Mouse (Mus musculus) limb, embryonic 14.5 days (tissue): ENCODE measurements at regions not wholly inside any gene's neighbourhood (a gene's known extent, or its start where the extent isn't known, plus 50 kb on each side); places are given as distances from the start of the nearest gene placed in this dataset.

Experiments used
- ATAC-seq: fragments of 200-750 bp; cut with Nextera tagmentation; 2 replicates; pipeline ENCODE4 v1.8.0; 2017; ENCODE audit warnings: low read depth, moderate number of reproducible peaks, moderate TSS enrichment; ENCODE audit not compliant: low FRiP score
- DNase-seq: peaks from one replicate; pipeline ENCODE4 v3.0.0-alpha.2; 2015; ENCODE audit warnings: low spot score
- H3K27ac ChIP-seq: fragments of 300-500 bp; sonication (generic); replicated peaks from 2 replicates; pipeline ENCODE4 v1.5.1; 2014; ENCODE audit warnings: low read depth, mild to moderate bottlenecking, low read length, moderate library complexity, mixed read lengths
- H3K27me3 ChIP-seq: fragments of 300-500 bp; sonication (generic); 2 replicates; pipeline ENCODE4 v1.6.1; 2014; ENCODE audit warnings: low read length, mixed read lengths; ENCODE audit not compliant: control insufficient read depth, insufficient read depth
- H3K36me3 ChIP-seq: fragments of 300-500 bp; sonication (generic); 2 replicates; pipeline ENCODE4 v1.6.1; 2014; ENCODE audit warnings: mild to moderate bottlenecking, low read length, moderate library complexity, mixed read lengths; ENCODE audit not compliant: control insufficient read depth, insufficient read depth
- H3K4me1 ChIP-seq: fragments of 300-500 bp; sonication (generic); 2 replicates; pipeline ENCODE4 v1.6.1; 2014; ENCODE audit warnings: antibody characterized with exemption, low read length, mixed read lengths; ENCODE audit not compliant: control insufficient read depth, insufficient read depth
- H3K4me2 ChIP-seq: fragments of 300-500 bp; sonication (generic); replicated peaks from 2 replicates; pipeline ENCODE4 v1.6.1; 2014; ENCODE audit warnings: low read depth, mild to moderate bottlenecking, low read length, moderate library complexity; ENCODE audit not compliant: severe bottlenecking
- H3K4me3 ChIP-seq: fragments of 300-500 bp; sonication (generic); replicated peaks from 2 replicates; pipeline ENCODE4 v1.5.1; 2014; ENCODE audit warnings: low read length
- H3K9ac ChIP-seq: fragments of 300-500 bp; sonication (generic); 2 replicates; pipeline ENCODE4 v1.6.1; 2014; ENCODE audit warnings: mild to moderate bottlenecking, low read depth, low read length, moderate library complexity; ENCODE audit not compliant: severe bottlenecking
- H3K9me3 ChIP-seq: fragments of 300-500 bp; sonication (generic); 2 replicates; pipeline ENCODE4 v1.6.1; 2016; ENCODE audit warnings: low read length; ENCODE audit not compliant: control insufficient read depth
- POLR2A ChIP-seq: fragments of 200-500 bp; IDR thresholded peaks from 2 replicates; pipeline ENCODE4 v1.8.0; 2012; ENCODE audit warnings: inconsistent platforms, mild to moderate bottlenecking, moderate library complexity, borderline replicate concordance; ENCODE audit not compliant: insufficient read depth, insufficient read length; ENCODE audit errors: extremely low read depth
- WGBS: fragments of 180-500 bp; shearing (Covaris S2); extraction: QIAGEN DNeasy Blood & Tissue Kit; methylation state at CpG from one replicate; pipeline ENCODE4 v1.1.7; 2014; 5-methylcytosine and 5-hydroxymethylcytosine counted together

DNA sequence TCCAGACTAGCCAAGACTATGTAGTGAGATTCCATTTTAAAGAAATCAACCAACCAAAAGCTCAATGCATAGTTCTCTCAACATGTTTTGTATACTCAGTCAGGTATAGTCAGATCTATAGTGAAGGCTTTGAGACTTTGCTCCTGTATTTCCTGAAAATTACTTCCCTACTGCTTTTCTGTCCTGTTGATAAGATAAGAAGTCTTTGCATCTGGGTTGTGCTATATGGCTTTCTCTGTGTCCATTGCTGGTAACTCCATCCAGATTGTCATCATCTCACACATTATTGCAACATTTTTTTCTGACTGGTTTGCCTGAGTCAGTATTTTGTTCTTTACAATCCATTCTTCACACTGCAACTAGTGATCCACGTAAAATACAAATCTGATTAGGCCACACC, 74.0 kb downstream of the Agtr2 start:
- H3K4me1 ChIP-seq, result no peaks in the 10 kb centered on the region
- no peak overlapping the region for H3K9ac ChIP-seq
- no peaks in the 10 kb centered on the region for H3K27me3 ChIP-seq
- no peaks in the 10 kb centered on the region for H3K36me3 ChIP-seq
- DNase-seq (no peak), ATAC-seq (no peak)
- H3K27ac ChIP-seq, result no peak overlapping the region
- H3K4me2 ChIP-seq, result no peak overlapping the region
- H3K9me3 ChIP-seq, result no peaks in the 10 kb centered on the region
- 58% methylated on average over 1 of the region's 1 CpGs for WGBS
- no peak overlapping the region for H3K4me3 ChIP-seq
- no peak for TF ChIP-seq POLR2A

GRCm38 (mm10) chrX:21566669-21567068, 82.3 kb downstream of the Agtr2 start:
- no peak overlapping the region for H3K27ac ChIP-seq
- ATAC-seq (no peak), DNase-seq (no peak)
- no peak overlapping the region for H3K4me2 ChIP-seq
- TF ChIP-seq POLR2A, result no peak
- no peaks in the 10 kb centered on the region for H3K27me3 ChIP-seq
- no peak overlapping the region for H3K4me3 ChIP-seq
- H3K4me1 ChIP-seq, result no peaks in the 10 kb centered on the region
- H3K9ac ChIP-seq, result no peak overlapping the region
- H3K9me3 ChIP-seq, result no peaks in the 10 kb centered on the region
- 67% methylated on average over 2 of the region's 2 CpGs for WGBS
- no peaks in the 10 kb centered on the region for H3K36me3 ChIP-seq

DNA sequence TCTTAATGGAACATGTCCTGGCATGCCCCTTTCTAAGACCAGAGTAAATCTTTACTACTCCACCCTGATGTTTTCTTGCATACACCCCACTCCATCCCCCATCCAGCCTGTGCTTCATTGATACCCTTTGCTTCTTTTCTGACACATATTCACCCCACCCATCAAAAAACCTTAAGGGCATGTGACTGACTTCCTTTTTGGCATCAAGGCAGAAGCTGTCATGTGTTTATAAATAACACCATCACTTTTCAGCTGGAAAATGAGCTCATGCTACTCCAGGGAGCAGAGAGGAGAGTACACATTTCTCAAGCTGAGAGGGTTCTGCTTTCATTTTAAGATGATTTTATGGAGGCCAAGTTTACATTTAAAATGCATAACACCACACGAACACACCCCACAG, 83.2 kb downstream of the Agtr2 start:
- Histone ChIP-seq H3K4me1 (no peaks in the 10 kb centered on the region), H3K4me3 (no peak overlapping the region), H3K9me3 (no peaks in the 10 kb centered on the region), H3K27ac (no peak overlapping the region), H3K4me2 (no peak overlapping the region), H3K27me3 (no peaks in the 10 kb centered on the region), H3K36me3 (no peaks in the 10 kb centered on the region), H3K9ac (no peak overlapping the region)
- 43% methylated on average over 1 of the region's 1 CpGs for WGBS
- peak; percentile 21 for DNase-seq
- TF ChIP-seq POLR2A, result no peak
- no peak for ATAC-seq

DNA sequence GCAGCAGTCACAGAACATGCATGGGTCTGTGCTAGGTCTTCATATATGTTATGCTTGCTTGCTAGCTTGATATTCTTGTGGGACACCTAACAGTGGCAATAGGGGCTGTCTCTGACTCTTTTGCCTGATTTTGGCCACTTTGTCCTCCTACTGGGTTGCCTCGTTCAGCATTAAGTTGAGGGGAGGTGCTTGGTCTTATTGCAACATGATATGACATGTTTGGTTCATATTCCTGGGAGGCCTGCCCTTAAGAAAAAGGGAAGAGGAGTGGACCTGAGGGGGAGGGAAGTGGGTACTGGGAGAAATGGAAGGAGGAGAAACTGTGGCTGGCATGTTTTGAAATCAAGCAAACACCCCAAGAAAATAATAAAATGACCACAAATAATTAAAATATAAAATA, 83.6 kb downstream of the Agtr2 start:
- Histone ChIP-seq H3K4me1 (no peaks in the 10 kb centered on the region), H3K9ac (no peak overlapping the region), H3K4me2 (no peak overlapping the region), H3K4me3 (no peak overlapping the region), H3K36me3 (no peaks in the 10 kb centered on the region), H3K9me3 (no peaks in the 10 kb centered on the region), H3K27me3 (no peaks in the 10 kb centered on the region), H3K27ac (no peak overlapping the region)
- 69% methylated on average over 1 of the region's 1 CpGs for WGBS
- no peak for TF ChIP-seq POLR2A
- DNase-seq (no peak), ATAC-seq (no peak)

DNA sequence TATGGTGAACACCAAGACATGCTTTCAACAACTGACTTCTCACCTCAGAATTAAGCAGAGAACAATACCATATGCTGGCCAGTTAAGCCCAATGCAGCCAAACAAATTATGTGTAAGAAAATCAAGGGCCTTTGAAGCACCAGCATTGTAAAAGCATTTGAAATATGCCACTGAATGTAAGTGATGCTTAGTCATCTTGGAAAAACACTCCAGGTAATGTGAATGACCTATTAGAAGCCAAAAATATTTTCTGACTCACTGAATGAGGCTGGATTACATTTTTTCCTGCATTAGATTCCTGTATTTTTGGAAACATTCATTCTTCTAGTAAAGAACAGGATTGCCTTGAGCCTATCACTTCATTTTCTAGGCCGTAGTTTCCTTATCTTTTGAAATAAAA, 95.6 kb downstream of the Agtr2 start:
- no peaks in the 10 kb centered on the region for H3K27me3 ChIP-seq
- no peak overlapping the region for H3K27ac ChIP-seq
- DNase-seq, result no peak
- H3K36me3 ChIP-seq, result no peaks in the 10 kb centered on the region
- 81% methylated on average over 1 of the region's 1 CpGs for WGBS
- H3K9ac ChIP-seq, result no peak overlapping the region
- H3K9me3 ChIP-seq, result no peaks in the 10 kb centered on the region
- no peak overlapping the region for H3K4me3 ChIP-seq
- no peak overlapping the region for H3K4me2 ChIP-seq
- ATAC-seq, result no peak
- no peak for TF ChIP-seq POLR2A
- H3K4me1 ChIP-seq, result no peaks in the 10 kb centered on the region

GRCm38 (mm10) chrX:21586030-21586429, 101.7 kb downstream of the Agtr2 start:
- ATAC-seq (no peak), DNase-seq (no peak)
- no peak for TF ChIP-seq POLR2A

More at GRCm38 (mm10) chrX:21586030-21586429, 101.7 kb downstream of the Agtr2 start:
- H3K4me1 ChIP-seq, result no peaks in the 10 kb centered on the region
- no peaks in the 10 kb centered on the region for H3K36me3 ChIP-seq
- no peaks in the 10 kb centered on the region for H3K27me3 ChIP-seq
- H3K9me3 ChIP-seq, result no peaks in the 10 kb centered on the region
- 48% methylated on average over 1 of the region's 1 CpGs for WGBS
- H3K9ac ChIP-seq, result no peak overlapping the region
- H3K27ac ChIP-seq, result no peak overlapping the region
- H3K4me3 ChIP-seq, result no peak overlapping the region
- no peak overlapping the region for H3K4me2 ChIP-seq
